Mouse (Mus musculus): ENCODE data around the gene Ten1.

Ten1 gene

DNA sequence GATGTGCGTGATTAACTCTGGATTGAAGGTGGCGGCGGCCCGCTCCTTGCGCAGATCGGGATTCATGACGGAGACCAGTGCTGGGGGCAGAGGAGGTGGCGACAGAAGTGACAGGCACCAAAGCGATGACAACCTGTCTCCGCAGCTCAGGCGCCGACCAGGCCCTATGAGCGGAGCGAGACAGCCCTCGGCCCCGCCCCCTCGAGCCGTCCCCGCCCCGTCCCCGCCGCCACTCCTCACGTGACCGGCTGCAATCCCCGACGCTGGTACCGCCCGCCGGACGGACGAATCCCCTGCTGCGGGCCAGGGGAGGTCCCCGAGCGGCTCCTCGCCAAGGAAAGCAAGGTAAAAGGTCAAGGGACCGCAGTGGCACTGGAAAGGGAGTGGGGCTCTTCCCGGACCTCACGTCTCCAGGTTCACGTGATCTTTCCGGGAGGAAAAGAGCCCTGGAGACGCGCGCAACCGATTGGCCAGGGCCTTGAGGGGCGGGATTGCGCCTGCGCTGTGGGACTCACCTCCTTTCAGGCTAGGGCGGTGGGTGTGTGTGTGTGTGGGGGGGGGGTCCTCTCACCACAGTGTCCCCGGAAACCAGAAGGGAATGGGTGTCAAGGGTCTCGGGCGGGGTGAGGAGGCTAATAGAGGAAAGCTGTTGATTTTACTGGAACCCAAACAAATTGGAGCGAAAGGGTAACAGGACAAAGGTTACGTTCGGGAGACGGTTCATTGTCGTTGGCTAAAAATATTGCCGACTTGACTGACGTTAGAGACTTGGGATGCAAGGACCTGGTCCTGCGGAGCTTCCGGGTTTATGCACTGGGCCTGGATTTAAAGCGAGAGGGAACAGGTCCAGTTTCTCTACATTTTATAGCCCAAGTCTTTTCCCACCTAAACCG lies at the start of gene Ten1, which contains the start of gene Acox1:
TSS of gene Ten1 (plus strand) at position 217 of the 893 bp plus-strand sequence.
TSS of gene Acox1 (minus strand) at position 407 of the 893 bp plus-strand sequence.
- peak; percentile 94 for DNase-seq (ENCODE audit: low read depth, low spot score)

DNA sequence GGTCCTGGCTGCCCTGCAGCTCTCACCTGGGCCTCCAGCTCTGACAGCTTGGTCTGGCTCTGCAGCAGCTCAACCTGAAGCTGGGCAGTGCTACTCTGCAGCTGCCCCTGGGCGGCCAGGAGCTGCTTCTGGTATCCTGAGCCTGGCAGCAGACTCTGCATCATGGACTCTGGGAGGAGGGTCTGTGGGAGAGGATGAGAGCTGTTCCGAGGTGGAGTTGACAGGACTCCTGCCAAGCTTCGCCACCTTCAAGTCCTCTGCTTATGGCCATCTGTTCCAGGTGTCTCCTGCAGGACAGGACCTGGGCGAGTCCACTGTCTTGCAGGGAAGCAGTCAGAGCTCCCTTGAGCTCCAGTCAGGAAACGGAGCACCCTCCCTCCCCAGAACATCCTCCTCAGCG lies 49.3 kb upstream of the Ten1 start:
- no peak for DNase-seq (ENCODE audit: low read depth, low spot score)

DNA sequence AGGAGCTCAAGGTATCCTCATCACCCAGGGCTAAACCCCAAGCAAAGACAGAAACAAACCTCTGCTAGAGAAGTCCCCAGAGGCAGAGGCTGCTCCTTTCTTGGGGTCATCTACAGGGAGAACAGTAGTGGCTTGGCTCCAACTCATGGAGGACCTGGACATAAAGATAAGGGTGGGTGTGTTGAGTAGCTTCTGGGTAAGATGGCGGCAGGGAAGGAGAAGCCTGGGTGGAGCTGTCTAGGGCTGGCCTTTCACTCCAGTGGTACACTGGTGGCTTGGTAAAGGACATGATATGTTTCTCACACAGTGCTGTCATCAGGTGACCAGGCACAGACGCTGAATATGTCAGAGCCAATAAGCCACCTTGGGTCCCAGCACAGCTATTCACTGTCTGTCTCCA lies 47.7 kb upstream of the Ten1 start:
- no peak for DNase-seq (ENCODE audit: low read depth, low spot score)

DNA sequence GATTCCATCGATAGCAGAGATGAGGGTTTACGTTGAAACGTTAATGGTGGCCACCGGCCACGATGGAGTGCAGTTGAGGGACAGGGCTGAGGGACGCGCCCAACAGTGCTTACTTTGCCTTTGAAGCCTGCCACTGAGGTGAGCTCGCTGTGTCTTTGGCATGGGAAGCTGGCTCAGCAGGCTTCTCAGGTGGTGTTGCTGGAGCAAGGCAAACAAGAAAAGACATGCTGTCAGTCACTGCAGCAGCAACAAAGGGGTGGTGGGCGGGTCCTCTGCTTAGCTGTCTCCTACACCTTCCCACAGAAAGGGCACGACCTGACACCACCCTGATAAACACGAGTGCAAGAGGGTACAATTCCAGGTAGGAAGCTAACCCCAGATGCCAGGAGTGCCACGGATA lies 37.3 kb upstream of the Ten1 start:
- no peak for DNase-seq (ENCODE audit: low read depth, low spot score)

DNA sequence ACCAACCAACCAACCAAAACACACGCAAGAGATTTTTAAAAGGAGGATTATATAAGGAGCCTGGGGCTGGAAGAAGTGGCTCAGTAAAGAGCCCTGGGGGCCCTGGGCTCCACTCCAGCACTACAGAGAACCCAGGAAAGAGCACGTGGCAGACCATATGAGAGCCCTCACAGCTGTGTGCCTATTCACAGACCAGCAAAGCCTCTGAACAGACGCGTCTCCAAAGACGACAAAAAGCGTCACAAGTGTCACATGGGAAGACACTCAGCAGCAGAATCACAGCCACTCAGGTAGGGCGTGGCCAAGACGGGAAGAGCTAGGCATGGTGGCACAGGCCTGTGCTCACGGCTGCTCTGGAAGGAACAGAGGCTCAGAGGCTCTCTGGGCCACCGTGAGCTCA lies 36.5 kb upstream of the Ten1 start:
- no peak for DNase-seq (ENCODE audit: low read depth, low spot score)

DNA sequence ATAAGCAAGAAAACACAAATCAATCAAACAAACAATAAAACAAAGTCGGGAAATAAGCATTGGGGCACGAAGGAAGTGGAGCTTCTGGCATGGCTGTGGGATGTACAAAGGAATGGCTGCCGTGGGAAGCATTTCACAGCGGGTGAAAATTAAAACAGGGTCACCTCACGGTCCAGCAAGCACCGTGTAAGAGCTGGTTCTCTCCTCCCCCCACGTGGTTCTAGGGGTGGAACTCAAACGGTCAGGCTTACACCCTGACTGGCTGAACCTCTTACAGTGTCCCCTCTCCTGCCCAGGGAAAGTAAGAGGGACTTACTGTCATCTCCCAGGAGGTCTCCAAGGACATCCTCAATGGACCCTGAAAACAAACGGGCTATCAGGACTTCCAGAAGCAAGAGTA lies 35.7 kb upstream of the Ten1 start:
- no peak for DNase-seq (ENCODE audit: low read depth, low spot score)

DNA sequence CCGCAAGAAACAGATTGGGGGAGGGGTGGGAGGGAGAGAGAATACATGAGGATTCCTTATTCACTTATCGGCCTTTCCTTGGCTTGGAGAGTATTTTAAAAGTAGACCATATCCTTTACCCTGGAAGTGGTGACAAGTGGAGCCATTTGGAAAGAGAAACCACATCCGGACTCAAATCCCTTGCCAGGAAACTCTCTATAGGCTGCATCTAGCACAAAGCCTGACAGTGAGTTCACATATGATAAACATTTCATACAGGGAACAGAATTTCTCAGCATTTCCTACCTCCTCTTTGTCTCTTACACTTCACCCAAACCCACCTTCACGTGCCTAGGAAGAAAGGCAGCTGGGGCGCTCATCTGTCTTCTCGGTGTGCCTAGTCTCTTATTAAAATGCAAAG lies 31.4 kb upstream of the Ten1 start:
- no peak for DNase-seq (ENCODE audit: low read depth, low spot score)

DNA sequence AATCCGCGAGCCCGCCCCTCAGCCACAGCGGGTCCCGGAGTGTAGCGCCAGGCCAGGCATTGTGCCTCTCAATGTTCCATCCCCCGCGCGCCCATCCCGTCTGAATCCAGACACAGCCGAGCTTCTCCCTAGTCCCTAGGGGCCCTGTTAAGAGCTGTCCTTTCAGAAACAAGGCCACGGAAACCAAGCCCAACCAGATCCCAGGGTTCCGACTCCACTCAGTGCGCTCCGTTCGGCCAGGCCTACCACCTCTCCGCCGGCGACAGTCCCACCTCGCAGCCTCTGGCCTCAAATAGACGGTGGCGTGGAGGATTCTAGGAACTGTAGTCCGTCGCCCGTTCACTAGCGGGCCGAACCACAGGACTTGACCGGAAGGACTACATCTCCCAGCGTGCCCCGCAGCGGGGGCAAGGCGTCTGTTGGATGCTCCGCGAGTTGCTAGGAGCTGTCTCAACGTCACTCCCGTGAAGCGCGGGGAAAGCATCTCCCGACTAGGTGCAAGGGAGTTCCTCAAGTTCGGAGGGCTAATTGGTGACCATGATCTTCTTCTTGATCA lies 30.7 kb upstream of the Ten1 start, which contains the start of gene Fbf1:
TSS of gene Fbf1 (minus strand) at position 283 of the 556 bp plus-strand sequence.
- DNase-seq (ENCODE audit: low read depth, low spot score) = peak; percentile 81

DNA sequence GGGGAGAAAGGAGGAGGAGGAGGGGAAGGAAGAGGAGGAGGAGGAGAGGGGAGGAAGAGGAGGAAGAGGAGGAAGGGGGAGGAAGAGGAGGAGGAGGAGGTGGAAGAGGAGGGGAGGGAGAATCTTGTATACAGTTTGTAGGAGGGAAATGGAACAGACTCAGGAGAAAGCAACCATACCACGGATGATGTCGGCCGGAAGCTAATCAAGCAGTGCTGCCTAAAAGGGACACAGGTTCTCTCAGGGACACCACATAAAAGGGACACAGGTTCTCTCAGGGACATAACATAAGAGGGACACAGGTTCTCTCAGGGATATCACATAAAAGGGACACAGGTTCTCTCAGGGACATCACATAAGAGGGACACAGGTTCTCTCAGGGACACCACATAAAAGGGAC lies 29.4 kb upstream of the Ten1 start:
- DNase-seq (ENCODE audit: low read depth, low spot score) = no peak

DNA sequence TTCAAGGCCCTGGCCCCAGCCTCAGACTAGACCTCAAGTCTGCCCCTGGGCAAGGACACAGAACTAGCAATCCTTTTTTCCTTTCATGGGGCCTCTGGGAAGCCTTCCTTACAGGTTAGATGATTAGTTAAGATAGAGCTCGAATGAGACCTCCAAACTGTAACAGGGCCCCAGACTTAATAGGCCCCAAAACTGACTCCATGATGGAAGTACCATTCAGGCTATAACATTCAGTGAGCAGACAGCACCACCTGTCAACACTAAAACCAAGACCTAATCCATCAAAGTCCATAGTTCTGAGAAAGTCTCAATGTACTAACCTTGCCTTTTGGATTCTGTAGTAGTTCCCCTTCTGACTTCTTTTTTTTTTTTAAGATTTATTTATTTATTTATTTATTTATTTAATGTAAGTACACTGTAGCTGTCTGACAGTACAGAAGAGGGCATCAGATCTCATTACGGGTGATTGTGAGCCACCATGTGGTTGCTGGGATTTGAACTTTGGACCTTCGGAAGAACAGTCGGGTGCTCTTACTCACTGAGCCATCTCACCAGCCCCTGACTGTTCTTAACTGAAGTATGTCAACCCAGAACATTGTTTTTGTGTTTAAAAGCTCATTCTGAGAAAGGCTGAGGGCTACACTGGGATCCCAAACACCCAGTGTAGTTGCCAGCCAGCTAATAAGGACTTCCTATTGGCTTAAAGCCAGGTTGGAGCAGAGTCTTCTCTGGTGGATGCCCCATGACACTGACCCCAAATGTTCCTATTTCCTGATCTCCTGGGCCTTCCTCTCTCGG lies 28.5 kb upstream of the Ten1 start:
- DNase-seq (ENCODE audit: low read depth, low spot score) = no peak

DNA sequence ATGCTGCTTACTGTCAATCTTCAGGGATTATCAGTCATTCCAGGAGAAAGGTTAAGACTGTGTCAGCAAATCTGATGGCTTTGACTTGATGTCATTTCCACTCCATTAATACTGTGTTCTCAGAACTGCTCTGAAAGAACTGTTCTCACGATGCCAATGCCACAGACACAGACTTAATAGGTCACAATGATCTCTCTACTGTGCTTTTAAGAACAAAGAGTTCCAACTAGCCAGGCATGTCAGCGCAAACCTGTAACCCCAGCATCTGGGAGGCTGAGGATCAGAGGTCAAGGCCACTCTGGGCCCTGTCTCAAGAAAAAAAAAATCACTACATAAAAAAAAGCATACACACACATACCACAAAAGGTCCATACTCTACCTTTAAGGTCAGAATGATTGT lies 26.7 kb upstream of the Ten1 start:
- no peak for DNase-seq (ENCODE audit: low read depth, low spot score)

DNA sequence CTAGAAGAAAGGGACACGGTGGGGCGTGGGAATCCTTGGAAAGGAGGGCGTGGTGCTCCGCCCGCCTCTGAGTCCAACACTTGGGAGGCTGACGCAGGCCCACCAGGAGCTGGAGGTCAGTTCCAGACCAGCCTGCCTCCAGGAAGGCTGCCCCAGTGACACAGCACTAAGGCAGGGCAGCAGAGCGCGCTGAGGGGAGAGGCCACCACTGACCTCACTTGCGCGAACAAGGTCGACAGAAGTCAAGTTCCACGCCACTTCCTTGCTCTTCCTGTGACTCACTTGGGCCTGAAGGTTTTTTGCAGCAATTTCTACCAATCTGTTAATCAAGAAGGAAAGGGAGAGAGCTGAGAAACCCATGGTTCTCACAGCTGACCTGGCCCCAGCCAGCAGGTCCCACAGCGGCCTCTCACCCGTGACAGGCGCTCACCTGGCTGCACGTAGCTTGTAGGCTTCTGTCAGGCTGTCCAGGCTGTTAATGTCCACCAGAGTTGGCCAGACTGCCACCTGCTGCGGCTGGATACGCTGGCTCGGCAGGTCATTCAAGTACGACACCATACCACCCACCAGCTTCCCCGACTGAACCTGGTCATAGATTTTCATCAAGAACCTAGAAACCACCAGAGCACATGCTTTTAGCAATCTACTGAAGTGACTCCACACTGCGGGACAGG lies 23.7 kb upstream of the Ten1 start:
- DNase-seq (ENCODE audit: low read depth, low spot score) = no peak

DNA sequence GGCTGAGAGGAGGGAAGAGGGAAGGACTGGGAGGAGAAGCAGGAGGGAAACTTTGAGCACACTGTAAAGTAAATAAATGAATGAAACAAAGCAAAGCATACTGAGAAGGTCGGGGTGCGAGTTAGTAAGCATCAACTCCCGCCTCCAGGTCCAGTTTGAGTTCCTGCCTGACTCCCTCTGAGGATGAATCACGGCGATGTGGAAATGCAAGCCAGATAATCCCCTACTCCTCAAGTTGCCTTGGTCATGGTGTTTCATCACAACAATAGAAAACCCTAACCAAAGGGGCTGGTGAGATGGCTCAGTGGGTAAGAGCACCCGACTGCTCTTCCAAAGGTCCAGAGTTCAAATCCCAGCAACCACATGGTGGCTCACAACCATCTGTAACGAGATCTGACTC lies 22.6 kb upstream of the Ten1 start:
- DNase-seq (ENCODE audit: low read depth, low spot score) = no peak

DNA sequence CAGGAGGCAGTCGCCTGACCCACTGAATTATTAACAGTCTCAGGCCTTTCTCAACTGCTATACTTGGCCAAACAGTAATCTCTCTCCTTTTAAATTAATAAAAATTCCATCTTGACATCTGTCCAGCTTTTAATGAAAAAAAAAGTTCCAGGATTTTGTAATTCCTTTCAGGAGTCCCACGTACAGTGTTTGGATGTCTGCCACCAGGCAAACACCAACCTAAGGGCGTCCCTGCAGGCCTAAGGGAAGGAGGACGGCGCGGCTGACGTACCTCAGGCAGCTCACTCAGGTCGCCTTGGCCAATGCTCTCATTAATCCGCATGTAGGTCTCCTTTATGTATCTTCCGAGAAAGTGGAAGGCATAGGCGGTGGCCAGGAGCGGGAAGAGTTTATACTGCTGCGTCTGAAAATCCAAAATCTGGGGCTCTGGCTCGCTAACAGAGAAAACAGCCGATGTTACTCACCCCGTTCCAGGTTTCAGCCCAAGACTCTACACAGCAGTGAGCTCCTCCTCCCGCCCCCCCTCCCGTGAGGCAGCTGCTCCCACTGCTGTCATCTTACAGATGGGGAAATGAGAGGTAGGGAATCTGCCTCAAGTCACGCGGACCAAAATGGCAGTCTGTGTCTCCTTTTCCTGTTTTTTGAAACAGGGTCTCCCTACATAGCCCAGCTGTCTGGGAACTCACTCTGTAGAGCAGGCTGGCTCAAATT lies 20.1 kb upstream of the Ten1 start:
- DNase-seq (ENCODE audit: low read depth, low spot score) = no peak

DNA sequence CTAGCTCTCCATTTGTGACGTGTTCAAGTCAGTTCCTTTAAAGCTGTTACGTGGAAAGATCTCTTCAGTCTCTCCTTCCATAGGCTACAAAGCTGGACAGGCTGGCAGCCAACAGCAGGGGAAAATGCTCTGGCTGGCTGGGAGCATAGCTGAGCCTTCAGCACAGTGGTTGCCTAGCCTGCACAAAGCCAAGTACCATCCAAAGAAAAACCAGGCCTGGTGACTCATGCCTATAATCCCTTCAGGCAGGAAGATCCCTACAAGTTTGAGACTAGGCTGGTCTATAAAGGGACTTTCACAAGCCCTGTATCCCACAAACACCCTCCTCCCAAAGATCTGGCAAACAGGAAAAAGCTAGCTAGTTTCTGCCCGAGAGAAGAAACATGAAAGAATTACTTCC lies 12.8 kb upstream of the Ten1 start:
- no peak for DNase-seq (ENCODE audit: low read depth, low spot score)

DNA sequence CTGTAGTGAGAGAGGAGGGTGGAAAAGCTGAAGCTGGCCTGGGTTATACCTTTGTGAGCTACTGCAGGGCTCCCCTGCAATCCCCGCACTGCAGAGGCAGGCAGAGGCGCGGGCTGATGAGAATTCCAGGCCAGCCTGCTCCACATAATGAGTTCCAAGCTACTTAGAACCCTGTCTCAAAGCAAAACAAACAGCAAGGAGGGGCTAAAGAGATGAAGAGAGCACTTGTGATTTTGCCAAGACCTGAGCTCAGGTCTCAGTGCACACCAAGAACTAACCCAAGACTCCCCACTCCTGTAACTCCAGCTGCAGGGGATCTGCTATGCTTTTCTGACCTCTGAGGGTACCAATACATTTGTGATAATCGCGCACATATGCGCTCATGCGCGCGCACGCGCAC lies 12.3 kb upstream of the Ten1 start:
- DNase-seq (ENCODE audit: low read depth, low spot score) = no peak

DNA sequence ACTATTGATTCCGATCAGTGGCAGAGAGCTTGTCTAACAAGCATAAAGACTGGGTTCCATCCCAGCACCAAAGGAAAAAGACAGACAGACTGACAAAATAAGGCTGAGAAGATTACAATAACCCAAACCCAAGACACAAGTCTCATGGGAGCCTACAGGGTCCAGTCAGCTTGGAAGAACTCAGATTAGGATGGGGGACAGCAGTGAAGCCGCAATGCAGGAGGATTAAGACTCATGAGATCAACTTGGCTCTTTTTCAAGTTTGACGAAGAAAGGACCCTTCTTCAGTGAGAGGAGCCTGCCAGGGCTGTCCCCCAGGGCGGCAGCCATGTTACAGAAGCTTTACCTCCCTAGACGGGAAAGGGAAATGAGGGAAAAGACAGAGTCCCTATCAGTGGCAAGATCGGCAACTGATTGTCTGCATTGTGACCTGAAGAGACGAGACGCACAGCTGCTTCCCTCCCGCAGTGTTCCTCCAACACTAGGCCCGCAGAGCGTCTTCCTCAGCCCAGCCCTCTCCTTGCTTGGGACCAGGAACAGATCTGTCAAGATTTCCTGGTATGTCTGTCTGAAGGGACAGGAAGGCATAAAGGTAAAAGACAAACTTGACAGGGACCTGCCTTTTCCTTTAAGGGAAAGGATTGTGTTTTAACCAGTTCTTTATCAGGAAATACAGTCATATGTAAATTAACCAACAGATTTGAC lies 11.3 kb upstream of the Ten1 start:
- DNase-seq (ENCODE audit: low read depth, low spot score) = no peak

DNA sequence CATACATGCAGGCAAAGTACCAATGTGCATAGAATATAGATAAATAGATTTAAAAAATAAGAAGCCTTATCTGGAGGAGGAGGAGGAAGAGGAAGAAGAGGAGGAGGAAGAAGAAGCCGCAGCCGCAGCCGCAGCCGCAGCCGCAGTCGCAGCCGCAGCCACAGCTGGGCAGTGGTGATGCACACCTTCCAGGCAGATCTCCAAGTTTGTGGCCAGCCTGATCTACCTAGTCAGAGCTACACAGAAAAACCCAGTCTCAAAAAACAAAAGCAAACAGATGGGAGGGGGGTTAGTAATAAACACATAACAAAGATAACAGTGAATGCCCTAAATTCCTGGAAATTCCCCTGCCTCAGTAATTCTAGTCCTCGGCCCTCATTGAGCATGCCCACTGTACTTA lies 4.0 kb upstream of the Ten1 start:
- no peak for DNase-seq (ENCODE audit: low read depth, low spot score)

DNA sequence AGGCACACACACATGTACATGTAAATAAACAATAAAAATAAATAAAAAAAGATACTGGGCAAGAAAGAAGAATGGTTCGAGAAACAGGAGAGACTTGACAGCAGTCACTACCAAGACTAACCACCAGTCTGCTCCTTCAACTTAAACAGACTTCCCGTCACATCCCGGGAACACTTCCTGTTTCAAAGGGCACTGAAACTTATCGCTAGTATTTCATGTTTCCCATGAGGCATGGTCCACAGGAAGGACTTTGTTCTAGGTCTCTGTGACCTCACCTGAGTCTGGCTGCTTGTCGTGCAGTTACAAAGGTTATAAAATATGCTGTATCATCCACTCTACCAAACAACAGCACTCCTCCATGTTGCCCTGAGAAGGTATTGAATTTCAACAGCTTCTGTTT lies 3.4 kb upstream of the Ten1 start:
- no peak for DNase-seq (ENCODE audit: low read depth, low spot score)

DNA sequence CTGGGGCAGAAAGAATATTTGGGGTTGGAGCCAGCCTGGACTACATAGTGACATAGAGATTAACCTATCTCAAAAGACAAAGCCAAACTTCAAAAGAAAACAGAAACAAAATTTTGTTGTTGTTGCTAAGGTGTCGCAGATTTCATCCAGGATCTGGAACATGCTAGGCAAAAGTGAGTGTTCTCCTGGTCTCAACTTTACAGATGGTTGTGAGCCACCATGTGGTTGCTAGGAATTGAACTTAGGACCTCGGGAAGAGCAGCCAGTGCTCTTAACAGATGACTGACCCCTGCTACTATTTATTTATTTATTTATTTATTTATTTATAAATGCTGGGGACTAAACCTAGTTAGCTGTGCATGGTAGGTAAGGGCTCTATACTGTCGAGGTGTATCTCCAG lies 2.3 kb upstream of the Ten1 start:
- no peak for DNase-seq (ENCODE audit: low read depth, low spot score)
